Mouse (Mus musculus) embryonic facial prominence, embryonic 14.5 days (tissue): ENCODE measurements at regions not wholly inside any gene's neighbourhood (a gene's known extent, or its start where the extent isn't known, plus 50 kb on each side); places are given as distances from the start of the nearest gene placed in this dataset.
A peak's percentile ranks its signal among the peaks of the same experiment; 100 is the strongest.

Experiments used
- ATAC-seq: fragments of 200-750 bp; cut with Nextera tagmentation; 2 replicates; pipeline ENCODE4 v1.8.0; 2017; ENCODE audit warnings: low read depth, moderate number of reproducible peaks, moderate TSS enrichment
- DNase-seq: peaks from one replicate; pipeline ENCODE4 v3.0.0-alpha.2; 2015; ENCODE audit warnings: low spot score
- H3K27ac ChIP-seq: fragments of 300-500 bp; sonication (generic); replicated peaks from 2 replicates; pipeline ENCODE4 v1.5.1; 2014; ENCODE audit warnings: low read depth, mild to moderate bottlenecking, low read length, moderate library complexity
- H3K27me3 ChIP-seq: fragments of 300-500 bp; sonication (generic); replicated peaks from 2 replicates; pipeline ENCODE4 v1.6.1; 2014; ENCODE audit warnings: low read length; ENCODE audit not compliant: control insufficient read depth, insufficient read depth
- H3K36me3 ChIP-seq: fragments of 300-500 bp; sonication (generic); 2 replicates; pipeline ENCODE4 v1.6.1; 2014; ENCODE audit warnings: low read length, mixed read lengths; ENCODE audit not compliant: control insufficient read depth, insufficient read depth
- H3K4me1 ChIP-seq: fragments of 300-500 bp; sonication (generic); 2 replicates; pipeline ENCODE4 v1.6.1; 2014; ENCODE audit warnings: antibody characterized with exemption, low read length; ENCODE audit not compliant: control insufficient read depth, insufficient read depth
- H3K4me2 ChIP-seq: fragments of 300-500 bp; sonication (generic); 2 replicates; pipeline ENCODE4 v1.6.1; 2014; ENCODE audit warnings: low read depth, mild to moderate bottlenecking, low read length, moderate library complexity, mixed read lengths
- H3K4me3 ChIP-seq: fragments of 300-500 bp; sonication (generic); 2 replicates; pipeline ENCODE4 v1.5.1; 2014; ENCODE audit warnings: low read depth, mild to moderate bottlenecking, low read length
- H3K9ac ChIP-seq: fragments of 300-500 bp; sonication (generic); 2 replicates; pipeline ENCODE4 v1.6.1; 2014; ENCODE audit warnings: low read depth, mild to moderate bottlenecking, low read length, moderate library complexity, mixed read lengths
- H3K9me3 ChIP-seq: fragments of 300-500 bp; sonication (generic); 2 replicates; pipeline ENCODE4 v1.6.1; 2016; ENCODE audit warnings: low read length; ENCODE audit not compliant: control insufficient read depth
- WGBS: fragments of 180-500 bp; shearing (Covaris S2); extraction: QIAGEN DNeasy Blood & Tissue Kit; methylation state at CpG from one replicate; pipeline ENCODE4 v1.1.7; 2014; 5-methylcytosine and 5-hydroxymethylcytosine counted together

- Histone ChIP-seq H3K4me2 (no peak overlapping the region), H3K4me3 (no peak overlapping the region), H3K36me3 (no peaks in the 10 kb centered on the region), H3K27ac (no peak overlapping the region), H3K9ac (no peak overlapping the region), H3K9me3 (no peaks in the 10 kb centered on the region), H3K4me1 (no peaks in the 10 kb centered on the region), H3K27me3 (no peaks in the 10 kb centered on the region)
- DNase-seq (peak; percentile 62), ATAC-seq (no peak)
- 80% methylated on average over 4 of the region's 4 CpGs for WGBS
These were observed 62.2 kb upstream of the Phip start for GRCm38 (mm10) chr9:83037261-83038119.
